Mouse (Mus musculus) cortical plate, adult 2 months (tissue): ENCODE measurements around the gene Dbi.
"Not testable (repeated sequence)": the region's sequence is repeated elsewhere in the genome, so short reads cannot be mapped to it uniquely, and the experiment has no call there.

Experiments used
- CTCF ChIP-seq: fragments of 200-500 bp; IDR thresholded peaks from 2 replicates; pipeline ENCODE4 v1.5.1; 2011; ENCODE audit warnings: mild to moderate bottlenecking, control low read depth, low read length; ENCODE audit not compliant: insufficient read depth; ENCODE audit errors: extremely low read depth
- POLR2A ChIP-seq: fragments of 200-500 bp; IDR thresholded peaks from 2 replicates; pipeline ENCODE4 v1.6.1; 2011; ENCODE audit warnings: mild to moderate bottlenecking, low read length, control low read depth; ENCODE audit not compliant: insufficient read depth; ENCODE audit errors: extremely low read depth

DNA sequence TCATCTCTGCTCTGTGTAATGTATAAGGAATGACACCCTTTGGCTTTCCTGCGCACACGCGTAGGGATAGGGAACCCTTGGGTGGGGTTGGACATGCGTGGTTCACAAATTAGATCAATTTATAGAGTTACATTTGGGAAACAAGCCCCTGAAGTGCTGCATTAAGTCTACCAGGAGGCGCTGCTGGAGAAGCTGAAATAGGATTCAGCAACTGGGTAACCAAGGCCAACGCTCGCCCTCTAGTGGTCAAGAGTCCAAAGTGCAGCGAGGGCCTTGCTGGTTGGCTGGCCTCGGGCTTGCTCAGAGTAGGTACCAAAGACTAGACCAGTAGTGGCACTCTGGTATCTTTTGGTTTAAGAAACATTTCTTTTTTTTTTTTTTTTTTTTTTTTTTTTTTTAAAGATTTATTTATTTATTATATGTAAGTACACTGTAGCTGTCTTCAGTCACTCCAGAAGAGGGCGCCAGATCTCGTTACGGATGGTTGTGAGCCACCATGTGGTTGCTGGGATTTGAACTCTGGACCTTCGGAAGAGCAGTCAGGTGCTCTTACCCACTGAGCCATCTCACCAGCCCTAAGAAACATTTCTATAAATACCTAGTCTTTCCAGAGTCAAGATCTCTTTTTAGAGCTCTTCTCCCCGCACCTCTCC, 27.3 kb downstream of the Dbi start:
- not testable (repeated sequence) for TF ChIP-seq POLR2A
- peak; percentile 97 for TF ChIP-seq CTCF
